Comparison of ENCODE assay signal across 26 mouse cellular contexts in the genomic region with DNA sequence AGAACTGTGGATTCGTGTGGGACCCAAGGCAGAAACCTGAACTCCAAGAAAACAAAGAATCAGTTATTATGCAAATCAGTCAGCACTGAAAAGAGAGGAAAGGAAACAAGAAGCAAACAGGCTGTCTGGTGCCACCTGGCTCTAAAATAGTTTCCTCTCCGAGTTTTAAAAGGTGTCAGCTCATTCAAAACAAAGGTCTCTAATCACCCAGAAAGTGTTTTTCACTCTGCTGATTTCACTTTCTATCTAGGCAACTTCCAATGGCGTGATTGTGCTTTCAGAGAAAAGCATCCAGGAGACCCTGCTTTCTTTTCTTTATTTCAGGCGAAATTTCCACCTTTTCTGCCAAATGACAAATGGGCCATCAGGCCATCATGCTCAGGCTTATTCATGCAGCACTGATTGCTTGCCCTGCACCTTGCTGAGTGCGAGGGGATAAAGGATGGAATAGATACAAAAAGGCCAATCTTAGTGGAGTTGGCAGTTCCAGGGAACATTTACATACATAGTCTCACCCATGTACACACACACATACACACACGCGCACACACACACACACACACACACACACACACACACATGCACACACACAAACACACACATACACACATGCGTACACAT.
DNase-seq lines count a peak whose midpoint lies in the region; ATAC-seq and TF ChIP-seq lines count a peak whose summit lies in the region.
"Had no signal": no experiment of that assay in that cellular context is flagged by ENCODE, and none has a peak within 500 bp of the region (broad histone marks: within the 10 kb centered on the region; RNA-seq: fewer than 3 reads in every experiment).

No protein-coding gene starts in this region.

- no peaks in the 10 kb centered on the region for H3K9me3 ChIP-seq in forebrain, embryonic 12.5 days
- H3K9me3 ChIP-seq in forebrain, postnatal 0 days (ENCODE audit: low read length) = no peaks in the 10 kb centered on the region
- H3K9me3 ChIP-seq: embryonic facial prominence, embryonic 12.5 days; heart, embryonic 15.5 days; hindbrain, embryonic 15.5 days; limb, embryonic 13.5 days; midbrain, embryonic 12.5 days; neural tube, embryonic 13.5 days had no signal

- H3K4me3 ChIP-seq in forebrain, embryonic 12.5 days (replicated peaks) = no peak overlapping the region
- H3K4me3 ChIP-seq in forebrain, postnatal 0 days (ENCODE audit: low read depth, low read length) = no peak overlapping the region
- H3K4me3 ChIP-seq: embryonic facial prominence, embryonic 12.5 days; heart, embryonic 15.5 days; hindbrain, embryonic 15.5 days; limb, embryonic 13.5 days; midbrain, embryonic 12.5 days; neural tube, embryonic 13.5 days had no signal

- peak; percentile 61 to 73 for DNase-seq in cerebellum, postnatal 10 days
- no peak for DNase-seq in cerebellum, adult 18-20 months
- DNase-seq in left cerebral cortex, postnatal 4 days = peak; percentile 24
- no peak for DNase-seq in left cerebral cortex, adult 8-10 months (ENCODE audit: low spot score in 2 of 2)
- peak; percentile 21 for DNase-seq in forebrain, postnatal 0 days
- DNase-seq in frontal cortex, adult 2 months (ENCODE audit: extremely low spot score in 1 of 2, low spot score in 1 of 2) = no peak
- no peak for DNase-seq in ovary, postnatal 36 days (ENCODE audit: low spot score)
- DNase-seq: adrenal gland, postnatal 25 days; cerebellum, adult 8-10 months; embryo, embryonic 11 days; gastrocnemius, postnatal 14 days; kidney, adult 9 months; kidney, postnatal 14 days; layer of hippocampus, adult 9-11 months; lung, postnatal 36 days had no signal

- H3K9ac ChIP-seq in forebrain, embryonic 12.5 days = no peak overlapping the region
- H3K9ac ChIP-seq in forebrain, postnatal 0 days = no peak overlapping the region
- H3K9ac ChIP-seq: embryonic facial prominence, embryonic 12.5 days; heart, embryonic 15.5 days; hindbrain, embryonic 15.5 days; limb, embryonic 13.5 days; midbrain, embryonic 12.5 days; neural tube, embryonic 13.5 days had no signal

- H3K4me1 ChIP-seq in forebrain, embryonic 12.5 days = peaks cover 10% of the 10 kb centered on the region
- no peaks in the 10 kb centered on the region; the same call in 1 of the 2 replicates for H3K4me1 ChIP-seq in forebrain, postnatal 0 days (ENCODE audit: insufficient read depth)
- H3K4me1 ChIP-seq: embryonic facial prominence, embryonic 12.5 days; heart, embryonic 15.5 days; limb, embryonic 13.5 days had no signal

- intact Hi-C loops in left cerebral cortex, postnatal 4 days (cut with DNase I) = no loop called here

- no peaks in the 10 kb centered on the region for H3K36me3 ChIP-seq in forebrain, embryonic 12.5 days (replicated peaks)
- no peaks in the 10 kb centered on the region for H3K36me3 ChIP-seq in forebrain, postnatal 0 days (ENCODE audit: insufficient read depth)
- H3K36me3 ChIP-seq: embryonic facial prominence, embryonic 12.5 days; G1E; heart, embryonic 15.5 days; hindbrain, embryonic 15.5 days; limb, embryonic 13.5 days; midbrain, embryonic 12.5 days; neural tube, embryonic 13.5 days had no signal

- WGBS in forebrain, embryonic 12.5 days = 28% methylated on average over 8 of the region's 8 CpGs
- 22% methylated on average over 8 of the region's 8 CpGs for WGBS in forebrain, postnatal 0 days

- ATAC-seq in forebrain, embryonic 12.5 days (ENCODE audit: low FRiP score) = peak; percentile 44; the same call in 1 of the 2 replicates
- ATAC-seq in forebrain, postnatal 0 days = peak; percentile 66; the same call in 1 of the 2 replicates
- ATAC-seq: intestine, embryonic 16.5 days; Patski had no signal

- H3K27ac ChIP-seq in forebrain, embryonic 12.5 days = peak overlapping the region; percentile 27; the same call in 1 of the 2 replicates
- no peak overlapping the region for H3K27ac ChIP-seq in forebrain, postnatal 0 days (ENCODE audit: low read depth, low read length)
- H3K27ac ChIP-seq: embryonic facial prominence, embryonic 12.5 days; heart, embryonic 15.5 days; hindbrain, embryonic 15.5 days; limb, embryonic 13.5 days; midbrain, embryonic 12.5 days; neural tube, embryonic 13.5 days had no signal

- H3K4me2 ChIP-seq in forebrain, embryonic 12.5 days = no peak overlapping the region
- no peak overlapping the region for H3K4me2 ChIP-seq in forebrain, postnatal 0 days (ENCODE audit: low read depth)
- H3K4me2 ChIP-seq: embryonic facial prominence, embryonic 12.5 days; heart, embryonic 15.5 days; hindbrain, embryonic 15.5 days; limb, embryonic 13.5 days; liver, embryonic 11.5 days; midbrain, embryonic 12.5 days; neural tube, embryonic 13.5 days had no signal

- H3K27me3 ChIP-seq in forebrain, embryonic 12.5 days = no peaks in the 10 kb centered on the region
- no peaks in the 10 kb centered on the region for H3K27me3 ChIP-seq in forebrain, postnatal 0 days (ENCODE audit: insufficient read depth, low read length)
- H3K27me3 ChIP-seq: embryonic facial prominence, embryonic 12.5 days; heart, embryonic 15.5 days; hindbrain, embryonic 15.5 days; limb, embryonic 13.5 days; midbrain, embryonic 12.5 days; neural tube, embryonic 13.5 days; Patski had no signal

- no peak for TF ChIP-seq CTCF in forebrain, postnatal 0 days (IDR thresholded peaks at IDR 0.05; ENCODE audit: low read depth)

Comparison
In these comparisons a context has a peak if more than half of its experiments do, and no peak if none do; other contexts are left out.
1. DNase-seq: peak in cerebellum, postnatal 10 days (2 of 2), left cerebral cortex, postnatal 4 days (single experiment) and forebrain, postnatal 0 days (single experiment); none in cerebellum, adult 18-20 months (0 of 2), left cerebral cortex, adult 8-10 months (0 of 2), frontal cortex, adult 2 months (0 of 2) and ovary, postnatal 36 days (single experiment).